Mouse (Mus musculus): ENCODE data around the gene Zic2. TPM values are rescaled to one million over a fixed set of nuclear protein-coding genes. Genes with fewer than 3 reads are reported as not detected.
A peak's percentile ranks its signal among the peaks of the same experiment; 100 is the strongest.

Gene Zic2
- polyA plus RNA-seq, 1 experiment from 2014 or later: not detected

- ATAC-seq (ENCODE audit: low FRiP score, low TSS enrichment): peak; percentile 25; the same call in 1 of the 2 replicates
- no peak overlapping the region for H3K27ac ChIP-seq (ENCODE audit: low read length)
- H3K36me3 ChIP-seq (ENCODE audit: insufficient read depth, low read length): no peaks in the 10 kb centered on the region
- peak overlapping the region; percentile 59 for H3K4me2 ChIP-seq (replicated peaks; ENCODE audit: low read depth, low read length)
- H3K27me3 ChIP-seq (ENCODE audit: insufficient read depth, low read length): peaks cover 96% of the 10 kb centered on the region
- H3K4me3 ChIP-seq (ENCODE audit: low read length): peak overlapping the region; percentile 47
- no peak overlapping the region for H3K9ac ChIP-seq (replicated peaks; ENCODE audit: low read length)
- peaks cover 27% of the 10 kb centered on the region for H3K4me1 ChIP-seq (ENCODE audit: insufficient read depth, low read length)
- H3K9me3 ChIP-seq (ENCODE audit: low read length): no peaks in the 10 kb centered on the region
- WGBS: under 1% methylated on average over 62 of the region's 62 CpGs
Observed at GRCm38 (mm10) chr14:122476041-122476821, 996 bp downstream of the Zic2 start.

- under 1% methylated on average over 18 of the region's 18 CpGs for whole genome bisulfite sequencing
- no peak for ATAC-seq (ENCODE audit: low FRiP score, low TSS enrichment)
Observed at GRCm38 (mm10) chr14:122476822-122477215, 1.6 kb downstream of the Zic2 start.

GRCm38 (mm10) chr14:122477261-122477671 lies 2.0 kb downstream of the Zic2 start:
- no peak for ATAC-seq (ENCODE audit: low FRiP score, low TSS enrichment)
- H3K27me3 ChIP-seq (ENCODE audit: insufficient read depth, low read length): peaks cover 97% of the 10 kb centered on the region
- no peak overlapping the region for H3K27ac ChIP-seq (ENCODE audit: low read length)
- H3K4me2 ChIP-seq (replicated peaks; ENCODE audit: low read depth, low read length): no peak overlapping the region
- H3K9ac ChIP-seq (replicated peaks; ENCODE audit: low read length): no peak overlapping the region
- H3K4me3 ChIP-seq (ENCODE audit: low read length): no peak overlapping the region
- H3K9me3 ChIP-seq (ENCODE audit: low read length): no peaks in the 10 kb centered on the region
- H3K36me3 ChIP-seq (ENCODE audit: insufficient read depth, low read length): no peaks in the 10 kb centered on the region
- peaks cover 27% of the 10 kb centered on the region for H3K4me1 ChIP-seq (ENCODE audit: insufficient read depth, low read length)
- WGBS: 1% methylated on average over 20 of the region's 20 CpGs

More at GRCm38 (mm10) chr14:122476822-122477215, 1.6 kb downstream of the Zic2 start:
- H3K36me3 ChIP-seq (ENCODE audit: insufficient read depth, low read length): no peaks in the 10 kb centered on the region
- no peak overlapping the region for H3K4me2 ChIP-seq (replicated peaks; ENCODE audit: low read depth, low read length)
- H3K27me3 ChIP-seq (ENCODE audit: insufficient read depth, low read length): peaks cover 96% of the 10 kb centered on the region
- H3K4me1 ChIP-seq (ENCODE audit: insufficient read depth, low read length): peaks cover 27% of the 10 kb centered on the region
- H3K4me3 ChIP-seq (ENCODE audit: low read length): no peak overlapping the region
- H3K9me3 ChIP-seq (ENCODE audit: low read length): no peaks in the 10 kb centered on the region
- no peak overlapping the region for H3K27ac ChIP-seq (ENCODE audit: low read length)
- no peak overlapping the region for H3K9ac ChIP-seq (replicated peaks; ENCODE audit: low read length)

- H3K4me1 ChIP-seq (ENCODE audit: insufficient read depth, low read length): peaks cover 27% of the 10 kb centered on the region
- no peak for ATAC-seq (ENCODE audit: low FRiP score, low TSS enrichment)
- WGBS: 4% methylated on average over 9 of the region's 9 CpGs
- peaks cover 98% of the 10 kb centered on the region for H3K27me3 ChIP-seq (ENCODE audit: insufficient read depth, low read length)
- H3K27ac ChIP-seq (ENCODE audit: low read length): no peak overlapping the region
- no peak overlapping the region for H3K4me2 ChIP-seq (replicated peaks; ENCODE audit: low read depth, low read length)
- H3K36me3 ChIP-seq (ENCODE audit: insufficient read depth, low read length): no peaks in the 10 kb centered on the region
- no peak overlapping the region for H3K9ac ChIP-seq (replicated peaks; ENCODE audit: low read length)
- no peak overlapping the region for H3K4me3 ChIP-seq (ENCODE audit: low read length)
- no peaks in the 10 kb centered on the region for H3K9me3 ChIP-seq (ENCODE audit: low read length)
Observed at GRCm38 (mm10) chr14:122477971-122478573, 2.8 kb downstream of the Zic2 start.

GRCm38 (mm10) chr14:122478574-122479011 lies 3.4 kb downstream of the Zic2 start:
- Histone ChIP-seq H3K27me3 (ENCODE audit: insufficient read depth, low read length) (peaks cover 98% of the 10 kb centered on the region), H3K4me3 (ENCODE audit: low read length) (no peak overlapping the region), H3K4me2 (replicated peaks; ENCODE audit: low read depth, low read length) (no peak overlapping the region), H3K9me3 (ENCODE audit: low read length) (no peaks in the 10 kb centered on the region), H3K27ac (ENCODE audit: low read length) (no peak overlapping the region), H3K36me3 (ENCODE audit: insufficient read depth, low read length) (no peaks in the 10 kb centered on the region), H3K9ac (replicated peaks; ENCODE audit: low read length) (no peak overlapping the region), H3K4me1 (ENCODE audit: insufficient read depth, low read length) (peaks cover 27% of the 10 kb centered on the region)
- under 1% methylated on average over 22 of the region's 22 CpGs for WGBS
- no peak for ATAC-seq (ENCODE audit: low FRiP score, low TSS enrichment)

GRCm38 (mm10) chr14:122479461-122480109 lies 4.3 kb downstream of the Zic2 start:
- 17% methylated on average over 17 of the region's 17 CpGs for WGBS
- H3K9me3 ChIP-seq (ENCODE audit: low read length): no peaks in the 10 kb centered on the region
- H3K4me2 ChIP-seq (replicated peaks; ENCODE audit: low read depth, low read length): no peak overlapping the region
- peaks cover 19% of the 10 kb centered on the region for H3K4me1 ChIP-seq (ENCODE audit: insufficient read depth, low read length)
- H3K4me3 ChIP-seq (ENCODE audit: low read length): no peak overlapping the region
- no peak overlapping the region for H3K9ac ChIP-seq (replicated peaks; ENCODE audit: low read length)
- H3K27me3 ChIP-seq (ENCODE audit: insufficient read depth, low read length): peaks cover 98% of the 10 kb centered on the region
- H3K36me3 ChIP-seq (ENCODE audit: insufficient read depth, low read length): no peaks in the 10 kb centered on the region
- H3K27ac ChIP-seq (ENCODE audit: low read length): no peak overlapping the region
- ATAC-seq (ENCODE audit: low FRiP score, low TSS enrichment): no peak

GRCm38 (mm10) chr14:122480355-122480754 lies 5.1 kb downstream of the Zic2 start:
- Histone ChIP-seq H3K4me3 (ENCODE audit: low read length) (no peak overlapping the region), H3K9ac (replicated peaks; ENCODE audit: low read length) (no peak overlapping the region), H3K27ac (ENCODE audit: low read length) (no peak overlapping the region), H3K9me3 (ENCODE audit: low read length) (no peaks in the 10 kb centered on the region), H3K27me3 (ENCODE audit: insufficient read depth, low read length) (peaks cover 98% of the 10 kb centered on the region), H3K4me1 (ENCODE audit: insufficient read depth, low read length) (peaks cover 12% of the 10 kb centered on the region), H3K4me2 (replicated peaks; ENCODE audit: low read depth, low read length) (no peak overlapping the region), H3K36me3 (ENCODE audit: insufficient read depth, low read length) (no peaks in the 10 kb centered on the region)
- no peak for ATAC-seq (ENCODE audit: low FRiP score, low TSS enrichment)
- WGBS: 0% methylated on average over 2 of the region's 2 CpGs

- Histone ChIP-seq H3K4me3 (ENCODE audit: low read length) (no peak overlapping the region), H3K4me2 (replicated peaks; ENCODE audit: low read depth, low read length) (no peak overlapping the region), H3K9me3 (ENCODE audit: low read length) (no peaks in the 10 kb centered on the region), H3K27me3 (ENCODE audit: insufficient read depth, low read length) (peaks cover 98% of the 10 kb centered on the region), H3K36me3 (ENCODE audit: insufficient read depth, low read length) (no peaks in the 10 kb centered on the region), H3K27ac (ENCODE audit: low read length) (no peak overlapping the region), H3K9ac (replicated peaks; ENCODE audit: low read length) (no peak overlapping the region), H3K4me1 (ENCODE audit: insufficient read depth, low read length) (peaks cover 3% of the 10 kb centered on the region)
- 2% methylated on average over 15 of the region's 15 CpGs for WGBS
- ATAC-seq (ENCODE audit: low FRiP score, low TSS enrichment): peak; percentile 29; the same call in 1 of the 2 replicates
Observed at GRCm38 (mm10) chr14:122481181-122481580, 5.9 kb downstream of the Zic2 start.

GRCm38 (mm10) chr14:122482081-122483023 lies 7.1 kb downstream of the Zic2 start:
- Histone ChIP-seq H3K9ac (replicated peaks; ENCODE audit: low read length) (no peak overlapping the region), H3K4me3 (ENCODE audit: low read length) (no peak overlapping the region), H3K27ac (ENCODE audit: low read length) (no peak overlapping the region), H3K4me2 (replicated peaks; ENCODE audit: low read depth, low read length) (no peak overlapping the region), H3K4me1 (ENCODE audit: insufficient read depth, low read length) (peaks cover 3% of the 10 kb centered on the region; the same call in 1 of the 2 replicates), H3K36me3 (ENCODE audit: insufficient read depth, low read length) (no peaks in the 10 kb centered on the region), H3K27me3 (ENCODE audit: insufficient read depth, low read length) (peaks cover 95% of the 10 kb centered on the region), H3K9me3 (ENCODE audit: low read length) (no peaks in the 10 kb centered on the region)
- under 1% methylated on average over 38 of the region's 38 CpGs for WGBS
- no peak; the same call in 1 of the 2 replicates for ATAC-seq (ENCODE audit: low FRiP score, low TSS enrichment)
